Mouse (Mus musculus) adrenal gland, postnatal 36 days (tissue): ENCODE measurements around the gene Csn2. TPM values are rescaled to one million over a fixed set of nuclear protein-coding genes. Genes with fewer than 3 reads are reported as not detected.

Experiments
- DNase-seq, 2 experiments: peaks; one replicate each; pipeline ENCODE4 v3.0.0; 2021; ENCODE audit warnings: mixed read lengths in 1 of 2
- long read RNA-seq, 2 experiments: library from polyadenylated mRNA; stranded (forward); transcript quantifications; one replicate each; pipeline ENCODE4 v2.0.0; 2021; ENCODE audit warnings: borderline sequencing depth in 2 of 2
- total RNA-seq, 2 experiments: library from RNA; stranded (reverse); gene quantifications; 2 replicates each; pipeline ENCODE4 v1.2.3; 2021

Gene Csn2
- not detected for total RNA-seq
- long read RNA-seq, experiment 1 = 0 reads
- long read RNA-seq, experiment 2 = 0 reads

- no peak for DNase-seq
Observed at GRCm38 (mm10) chr5:87699530-87699929, at the start of gene Csn2. TSS of gene Csn2 (minus strand) at chr5:87699630.

GRCm38 (mm10) chr5:87734821-87735220, 35.4 kb upstream of the Csn2 start:
- no peak for DNase-seq

- DNase-seq = no peak
Observed at GRCm38 (mm10) chr5:87705891-87706290, 6.5 kb upstream of the Csn2 start.

- no peak for DNase-seq
Observed at GRCm38 (mm10) chr5:87665908-87666307, 33.5 kb downstream of the Csn2 start, which contains the start of gene Csn1s1. TSS of gene Csn1s1 (plus strand) at chr5:87666208.

GRCm38 (mm10) chr5:87642787-87643186, 56.6 kb downstream of the Csn2 start:
- peak; percentile 23 to 68 for DNase-seq

Other genes with a start within 250 kb of the Csn2 start
- not detected for gene Ugt2a2, start 217.4 kb downstream of the Csn2 start, total RNA-seq
- not detected for gene Gm43638, start 212.8 kb downstream of the Csn2 start, total RNA-seq
- gene Ugt2a1, start 208.8 kb downstream of the Csn2 start, total RNA-seq = not detected
- not detected for gene Sult1b1, start 161.4 kb downstream of the Csn2 start, total RNA-seq
- gene Sult1d1, start 130.6 kb downstream of the Csn2 start, total RNA-seq = not detected
- 1 to 10 TPM in 1 of 2 experiments, under 1 TPM in 1; 0.36 to 4.8 TPM for gene Sult1e1, start 108.0 kb downstream of the Csn2 start, total RNA-seq
- gene Csn1s1, start 33.4 kb downstream of the Csn2 start, total RNA-seq = not detected
- gene Csn1s2a, start 74.9 kb upstream of the Csn2 start, total RNA-seq = not detected
- gene Csn1s2b, start 108.5 kb upstream of the Csn2 start, total RNA-seq = not detected
- not detected for gene Prr27, start 126.1 kb upstream of the Csn2 start, total RNA-seq
- gene Odam, start 185.4 kb upstream of the Csn2 start, total RNA-seq = not detected
- gene Csn3, start 225.9 kb upstream of the Csn2 start, total RNA-seq = not detected